Comparison of ENCODE assay signal across 19 mouse cellular contexts in the genomic region with DNA sequence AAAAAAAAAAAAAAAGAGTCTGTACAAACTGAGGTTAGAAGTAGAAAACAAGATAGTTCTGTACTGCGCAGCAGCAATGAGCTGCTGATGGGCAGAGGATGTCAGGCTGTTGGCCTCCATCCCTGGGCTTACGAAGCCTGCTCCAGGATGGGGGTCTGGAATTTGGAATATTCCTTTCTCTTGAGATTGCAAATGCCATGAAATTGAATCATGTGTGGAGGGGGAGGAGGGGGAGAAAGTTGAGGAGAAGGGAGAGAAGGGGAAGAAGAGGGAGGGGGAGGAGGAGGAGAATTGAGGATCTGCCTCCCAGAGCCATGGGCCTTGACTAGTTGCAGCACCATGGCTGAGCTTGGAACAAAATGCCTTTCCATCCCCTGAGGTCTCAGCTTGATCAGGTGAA.
"Had no signal": no experiment of that assay in that cellular context is flagged by ENCODE, and none has a peak within 500 bp of the region (broad histone marks: within the 10 kb centered on the region; RNA-seq: fewer than 3 reads in every experiment).

No protein-coding gene starts in this region.

- H3K4me3 ChIP-seq: limb, embryonic 13.5 days; liver, embryonic 13.5 days; midbrain, embryonic 12.5 days; midbrain, embryonic 15.5 days; neural tube, embryonic 12.5 days; neural tube, embryonic 15.5 days had no signal

- H3K4me1 ChIP-seq: limb, embryonic 13.5 days; liver, embryonic 13.5 days; midbrain, embryonic 12.5 days; midbrain, embryonic 15.5 days; neural tube, embryonic 12.5 days; neural tube, embryonic 15.5 days had no signal

- H3K9me3 ChIP-seq: limb, embryonic 13.5 days; liver, embryonic 13.5 days; midbrain, embryonic 12.5 days; midbrain, embryonic 15.5 days; neural tube, embryonic 12.5 days; neural tube, embryonic 15.5 days had no signal

- H3K4me2 ChIP-seq: limb, embryonic 13.5 days; liver, embryonic 13.5 days; midbrain, embryonic 12.5 days; midbrain, embryonic 15.5 days; neural tube, embryonic 12.5 days; neural tube, embryonic 15.5 days had no signal

- DNase-seq: kidney, adult 9 months; kidney, postnatal 14 days; kidney, postnatal 4 days; left cerebral cortex, postnatal 4 days; liver, embryonic 13.5 days; lung, adult 2 months; lung, postnatal 14 days; lung, postnatal 4 days; right cerebral cortex, adult 18-20 months; right cerebral cortex, postnatal 14 days; right cerebral cortex, postnatal 4 days; thymus, adult 2 months; thymus, postnatal 14 days had no signal

- H3K27ac ChIP-seq: limb, embryonic 13.5 days; liver, embryonic 13.5 days; midbrain, embryonic 12.5 days; midbrain, embryonic 15.5 days; neural tube, embryonic 12.5 days; neural tube, embryonic 15.5 days; stomach, postnatal 0 days had no signal

- H3K9ac ChIP-seq: limb, embryonic 13.5 days; liver, embryonic 13.5 days; midbrain, embryonic 12.5 days; midbrain, embryonic 15.5 days; neural tube, embryonic 12.5 days; neural tube, embryonic 15.5 days had no signal

- ATAC-seq: midbrain, embryonic 15.5 days had no signal

- H3K27me3 ChIP-seq: limb, embryonic 13.5 days; liver, embryonic 13.5 days; midbrain, embryonic 12.5 days; midbrain, embryonic 15.5 days; neural tube, embryonic 12.5 days; neural tube, embryonic 15.5 days had no signal

- H3K36me3 ChIP-seq: limb, embryonic 13.5 days; liver, embryonic 13.5 days; midbrain, embryonic 12.5 days; midbrain, embryonic 15.5 days; neural tube, embryonic 12.5 days; neural tube, embryonic 15.5 days had no signal
